10 mouse cellular contexts compared by ENCODE assay signal in genomic region chr9:74045936-74046335, GRCm38 (mm10).
DNase-seq lines count a peak whose midpoint lies in the region; ATAC-seq and TF ChIP-seq lines count a peak whose summit lies in the region.
"Had no signal": no experiment of that assay in that cellular context is flagged by ENCODE, and none has a peak within 500 bp of the region (broad histone marks: within the 10 kb centered on the region; RNA-seq: fewer than 3 reads in every experiment).

No protein-coding gene starts in this region.

- H3K4me3 ChIP-seq in kidney, adult 2 months (ENCODE audit: insufficient read depth, low read depth, low read length), result no peak overlapping the region
- no peak overlapping the region for H3K4me3 ChIP-seq in kidney, embryonic 14.5 days (ENCODE audit: low read length)
- no peak overlapping the region for H3K4me3 ChIP-seq in embryonic facial prominence, embryonic 14.5 days (ENCODE audit: low read depth, low read length)

- no peak overlapping the region for H3K4me2 ChIP-seq in kidney, embryonic 14.5 days (replicated peaks; ENCODE audit: low read depth, low read length)
- no peak overlapping the region for H3K4me2 ChIP-seq in embryonic facial prominence, embryonic 14.5 days (ENCODE audit: low read depth, low read length)

- TF ChIP-seq CTCF in kidney, adult 2 months (conservative IDR thresholded peaks at IDR 0.05; ENCODE audit: insufficient read depth, insufficient read length, low read depth, low read length), result no peak

- no peak for ATAC-seq in kidney, embryonic 14.5 days (ENCODE audit: low FRiP score, low TSS enrichment)
- ATAC-seq in embryonic facial prominence, embryonic 14.5 days (ENCODE audit: low read depth), result peak; percentile 87
- ATAC-seq: forebrain, postnatal 0 days had no signal

- no peaks in the 10 kb centered on the region for H3K9me3 ChIP-seq in kidney, embryonic 14.5 days (ENCODE audit: control insufficient read depth, low read length)
- no peaks in the 10 kb centered on the region for H3K9me3 ChIP-seq in embryonic facial prominence, embryonic 14.5 days (ENCODE audit: control insufficient read depth, low read length)

- H3K27ac ChIP-seq in kidney, adult 2 months (ENCODE audit: insufficient read depth, low read depth, low read length), result no peak overlapping the region
- no peak overlapping the region for H3K27ac ChIP-seq in kidney, embryonic 14.5 days (ENCODE audit: low read depth, low read length)
- H3K27ac ChIP-seq in embryonic facial prominence, embryonic 14.5 days (replicated peaks; ENCODE audit: low read depth, low read length), result no peak overlapping the region
- H3K27ac ChIP-seq: liver, embryonic 14.5 days had no signal

- peak; percentile 35 for DNase-seq in kidney, adult 2 months
- peak; percentile 86 for DNase-seq in embryonic facial prominence, embryonic 14.5 days (ENCODE audit: low spot score)
- peak; percentile 15 to 21 for DNase-seq in kidney, postnatal 4 days
- DNase-seq in skeletal muscle tissue, adult 2 months (ENCODE audit: low read depth, low spot score), result peak; percentile 3
- DNase-seq in left cerebral cortex, adult 11 months (ENCODE audit: low spot score), result no peak
- DNase-seq in layer of hippocampus, postnatal 25 days (ENCODE audit: extremely low spot score in 1 of 2, low spot score in 1 of 2), result no peak
- no peak for DNase-seq in thymus, postnatal 0 days (ENCODE audit: low spot score)
- DNase-seq: forebrain, postnatal 0 days had no signal

- no peak overlapping the region for H3K9ac ChIP-seq in kidney, embryonic 14.5 days (ENCODE audit: low read depth, low read length)
- no peak overlapping the region for H3K9ac ChIP-seq in embryonic facial prominence, embryonic 14.5 days (ENCODE audit: low read depth, low read length)
- H3K9ac ChIP-seq: forebrain, postnatal 0 days; liver, embryonic 14.5 days had no signal

- no peaks in the 10 kb centered on the region for H3K27me3 ChIP-seq in kidney, adult 2 months (replicated peaks; ENCODE audit: control insufficient read depth, insufficient read depth, low read length)
- H3K27me3 ChIP-seq in kidney, embryonic 14.5 days (ENCODE audit: control insufficient read depth, insufficient read depth, low read length), result no peaks in the 10 kb centered on the region
- no peaks in the 10 kb centered on the region for H3K27me3 ChIP-seq in embryonic facial prominence, embryonic 14.5 days (replicated peaks; ENCODE audit: control insufficient read depth, insufficient read depth, low read length)

- no peak for TF ChIP-seq POLR2A in kidney, adult 2 months (IDR thresholded peaks at IDR 0.05; ENCODE audit: low read depth, low read length)

- no peaks in the 10 kb centered on the region for H3K36me3 ChIP-seq in kidney, adult 2 months (ENCODE audit: control insufficient read depth, insufficient read depth, low read length)
- H3K36me3 ChIP-seq in kidney, embryonic 14.5 days (ENCODE audit: control insufficient read depth, insufficient read depth, low read length), result no peaks in the 10 kb centered on the region
- H3K36me3 ChIP-seq in embryonic facial prominence, embryonic 14.5 days (ENCODE audit: control insufficient read depth, insufficient read depth, low read length), result no peaks in the 10 kb centered on the region

- 48% methylated on average over 3 of the region's 3 CpGs for WGBS in kidney, adult 2 months
- 82% methylated on average over 3 of the region's 3 CpGs for WGBS in kidney, embryonic 14.5 days
- WGBS in embryonic facial prominence, embryonic 14.5 days, result 50% methylated on average over 3 of the region's 3 CpGs

- peaks cover 3% of the 10 kb centered on the region; the same call in 1 of the 2 replicates for H3K4me1 ChIP-seq in kidney, adult 2 months (ENCODE audit: control insufficient read depth, insufficient read depth, low read length)
- no peaks in the 10 kb centered on the region for H3K4me1 ChIP-seq in kidney, embryonic 14.5 days (ENCODE audit: control insufficient read depth, insufficient read depth, low read length)
- H3K4me1 ChIP-seq in embryonic facial prominence, embryonic 14.5 days (ENCODE audit: control insufficient read depth, insufficient read depth, low read length), result no peaks in the 10 kb centered on the region

Comparison
In these comparisons a context has a peak if more than half of its experiments do, and no peak if none do; other contexts are left out.
1. DNase-seq: peak in kidney, adult 2 months (single experiment), embryonic facial prominence, embryonic 14.5 days (single experiment), kidney, postnatal 4 days (2 of 2) and skeletal muscle tissue, adult 2 months (single experiment); none in left cerebral cortex, adult 11 months (single experiment), layer of hippocampus, postnatal 25 days (0 of 2) and thymus, postnatal 0 days (single experiment).